Mouse (Mus musculus) erythroblast, embryonic 14.5 days (primary cell): ENCODE results near the gene Dpp8. TPM values are rescaled to one million over a fixed set of nuclear protein-coding genes. Genes with fewer than 3 reads are reported as not detected.

Source experiments
- H3K27me3 ChIP-seq: 2 replicates; pipeline ENCODE4 v1.6.1; 2012; ENCODE audit warnings: inconsistent platforms; ENCODE audit not compliant: control insufficient read depth
- H3K36me3 ChIP-seq: 2 replicates; pipeline ENCODE4 v1.6.1; 2012; ENCODE audit warnings: mild to moderate bottlenecking, inconsistent platforms; ENCODE audit not compliant: control insufficient read depth
- H3K4me1 ChIP-seq: 2 replicates; pipeline ENCODE4 v1.6.1; 2012; ENCODE audit warnings: inconsistent platforms; ENCODE audit not compliant: control insufficient read depth
- H3K4me3 ChIP-seq: replicated peaks from 2 replicates; pipeline ENCODE3; 2012; ENCODE audit warnings: moderate library complexity, mild to moderate bottlenecking, inconsistent platforms
- H3K9me3 ChIP-seq: 2 replicates; pipeline ENCODE4 v1.6.1; 2012; ENCODE audit warnings: low read length, inconsistent platforms, mixed read lengths; ENCODE audit not compliant: control insufficient read depth
- GATA1 ChIP-seq: IDR thresholded peaks from 2 replicates; pipeline ENCODE4 v1.6.1; 2012; ENCODE audit warnings: low read length, inconsistent platforms, mixed read lengths
- TAL1 ChIP-seq: IDR thresholded peaks from 3 replicates; pipeline ENCODE4 v1.6.1; 2012; ENCODE audit warnings: low read length, inconsistent platforms, mixed read lengths
- polyA plus RNA-seq: library from polyadenylated mRNA; stranded (reverse); fragments of >175 nt; gene quantifications from 2 replicates; pipeline ENCODE4 v1.2.3, GENCODE M21; 2012

Gene Dpp8
- polyA plus RNA-seq, 1 experiment = 0.43 TPM

- Histone ChIP-seq H3K4me1 (peaks cover 24% of the 10 kb centered on the region), H3K27me3 (no peaks in the 10 kb centered on the region), H3K36me3 (peaks cover 76% of the 10 kb centered on the region), H3K4me3 (no peak overlapping the region), H3K9me3 (peaks cover 2% of the 10 kb centered on the region; the same call in 1 of the 2 replicates)
- TF ChIP-seq TAL1 = no peak
- TF ChIP-seq GATA1 = no peak
Measured at GRCm38 (mm10) chr9:65036456-65036855, 4.2 kb downstream of the Dpp8 start.

GRCm38 (mm10) chr9:65036861-65037260, 4.6 kb downstream of the Dpp8 start:
- Histone ChIP-seq H3K4me3 (no peak overlapping the region), H3K9me3 (peaks cover 2% of the 10 kb centered on the region; the same call in 1 of the 2 replicates), H3K36me3 (peaks cover 80% of the 10 kb centered on the region), H3K4me1 (peaks cover 22% of the 10 kb centered on the region), H3K27me3 (no peaks in the 10 kb centered on the region)
- TF ChIP-seq TAL1 = no peak
- TF ChIP-seq GATA1 = no peak

GRCm38 (mm10) chr9:65041430-65041829, 9.2 kb downstream of the Dpp8 start:
- H3K4me3 ChIP-seq = no peak overlapping the region
- peaks cover 97% of the 10 kb centered on the region for H3K36me3 ChIP-seq
- H3K4me1 ChIP-seq = no peaks in the 10 kb centered on the region; the same call in none of the 2 replicates
- TF ChIP-seq TAL1 (no peak), GATA1 (no peak)
- H3K27me3 ChIP-seq = no peaks in the 10 kb centered on the region
- H3K9me3 ChIP-seq = peaks cover 2% of the 10 kb centered on the region; the same call in 1 of the 2 replicates

GRCm38 (mm10) chr9:65046993-65047392, 14.8 kb downstream of the Dpp8 start:
- no peak overlapping the region for H3K4me3 ChIP-seq
- no peaks in the 10 kb centered on the region for H3K27me3 ChIP-seq
- H3K36me3 ChIP-seq = peaks cover 97% of the 10 kb centered on the region
- TF ChIP-seq TAL1 (no peak), GATA1 (no peak)
- no peaks in the 10 kb centered on the region; the same call in 1 of the 2 replicates for H3K4me1 ChIP-seq
- H3K9me3 ChIP-seq = no peaks in the 10 kb centered on the region; the same call in 1 of the 2 replicates

GRCm38 (mm10) chr9:65049422-65049821, 17.2 kb downstream of the Dpp8 start:
- Histone ChIP-seq H3K36me3 (peaks cover 99% of the 10 kb centered on the region), H3K27me3 (no peaks in the 10 kb centered on the region), H3K4me1 (no peaks in the 10 kb centered on the region)

GRCm38 (mm10) chr9:65050981-65051380, 18.8 kb downstream of the Dpp8 start:
- TF ChIP-seq GATA1 (no peak), TAL1 (no peak)
- Histone ChIP-seq H3K27me3 (no peaks in the 10 kb centered on the region), H3K36me3 (peaks cover 99% of the 10 kb centered on the region), H3K9me3 (no peaks in the 10 kb centered on the region; the same call in 1 of the 2 replicates), H3K4me3 (no peak overlapping the region), H3K4me1 (no peaks in the 10 kb centered on the region)

More at GRCm38 (mm10) chr9:65049422-65049821, 17.2 kb downstream of the Dpp8 start:
- no peak overlapping the region for H3K4me3 ChIP-seq
- H3K9me3 ChIP-seq = no peaks in the 10 kb centered on the region; the same call in 1 of the 2 replicates
- no peak for TF ChIP-seq GATA1

GRCm38 (mm10) chr9:65064251-65064650, 32.0 kb downstream of the Dpp8 start:
- Histone ChIP-seq H3K27me3 (no peaks in the 10 kb centered on the region), H3K9me3 (no peaks in the 10 kb centered on the region), H3K36me3 (peaks cover 95% of the 10 kb centered on the region), H3K4me1 (peaks cover 12% of the 10 kb centered on the region), H3K4me3 (no peak overlapping the region)
- TF ChIP-seq GATA1 (no peak), TAL1 (no peak)

- H3K27me3 ChIP-seq = no peaks in the 10 kb centered on the region
- no peaks in the 10 kb centered on the region for H3K9me3 ChIP-seq
- peaks cover 95% of the 10 kb centered on the region for H3K36me3 ChIP-seq
- TF ChIP-seq GATA1 (peak; percentile 56), TAL1 (peak; percentile 65)
- peaks cover 45% of the 10 kb centered on the region for H3K4me1 ChIP-seq
- H3K4me3 ChIP-seq = peak overlapping the region; percentile 10
Measured at GRCm38 (mm10) chr9:65070587-65070986, 38.4 kb downstream of the Dpp8 start.

- no peak for TF ChIP-seq TAL1
- no peak for TF ChIP-seq GATA1
- H3K4me3 ChIP-seq = no peak overlapping the region
- H3K36me3 ChIP-seq = peaks cover 95% of the 10 kb centered on the region
- peaks cover 41% of the 10 kb centered on the region for H3K4me1 ChIP-seq
- H3K9me3 ChIP-seq = no peaks in the 10 kb centered on the region
- no peaks in the 10 kb centered on the region for H3K27me3 ChIP-seq
Measured at GRCm38 (mm10) chr9:65073555-65073954, 41.3 kb downstream of the Dpp8 start.

GRCm38 (mm10) chr9:65074251-65074650, 42.0 kb downstream of the Dpp8 start:
- TF ChIP-seq TAL1 (no peak), GATA1 (no peak)
- no peak overlapping the region for H3K4me3 ChIP-seq
- H3K36me3 ChIP-seq = peaks cover 95% of the 10 kb centered on the region
- no peaks in the 10 kb centered on the region for H3K9me3 ChIP-seq
- no peaks in the 10 kb centered on the region for H3K27me3 ChIP-seq
- peaks cover 34% of the 10 kb centered on the region for H3K4me1 ChIP-seq
